Mouse (Mus musculus) cortical plate, adult 2 months (tissue): ENCODE data around the gene Kif1c. TPM values are rescaled to one million over a fixed set of nuclear protein-coding genes. Genes with fewer than 3 reads are reported as not detected.

ENCODE experiments used
- H3K27ac ChIP-seq: fragments of 200-500 bp; 2 replicates; pipeline ENCODE4 v1.5.1; 2012; ENCODE audit warnings: low read length, control low read depth, inconsistent platforms; ENCODE audit not compliant: insufficient read depth
- H3K4me1 ChIP-seq: fragments of 200-500 bp; 2 replicates; pipeline ENCODE4 v1.6.1; 2011; ENCODE audit warnings: low read length; ENCODE audit not compliant: control insufficient read depth, insufficient read depth
- H3K4me3 ChIP-seq: fragments of 200-500 bp; 2 replicates; pipeline ENCODE4 v1.5.1; 2011; ENCODE audit warnings: mild to moderate bottlenecking, low read length, control low read depth; ENCODE audit not compliant: insufficient read depth
- CTCF ChIP-seq: fragments of 200-500 bp; IDR thresholded peaks from 2 replicates; pipeline ENCODE4 v1.5.1; 2011; ENCODE audit warnings: mild to moderate bottlenecking, control low read depth, low read length; ENCODE audit not compliant: insufficient read depth; ENCODE audit errors: extremely low read depth
- POLR2A ChIP-seq: fragments of 200-500 bp; IDR thresholded peaks from 2 replicates; pipeline ENCODE4 v1.6.1; 2011; ENCODE audit warnings: mild to moderate bottlenecking, low read length, control low read depth; ENCODE audit not compliant: insufficient read depth; ENCODE audit errors: extremely low read depth
- polyA plus RNA-seq: library from polyadenylated mRNA; depleted of rRNA; stranded (reverse); fragments of >200 nt; gene quantifications from 2 replicates; pipeline ENCODE4 v1.2.3, GENCODE M21; 2012

Kif1c gene
- polyA plus RNA-seq, 1 experiment = 53.7 TPM

GRCm38 (mm10) chr11:70664741-70665140, 35.6 kb upstream of the Kif1c start:
- H3K4me3 ChIP-seq = no peak overlapping the region
- no peak overlapping the region for H3K27ac ChIP-seq
- no peaks in the 10 kb centered on the region for H3K4me1 ChIP-seq
- TF ChIP-seq CTCF (no peak), POLR2A (no peak)

- TF ChIP-seq POLR2A = no peak
- TF ChIP-seq CTCF = no peak
- Histone ChIP-seq H3K4me3 (no peak overlapping the region), H3K27ac (no peak overlapping the region), H3K4me1 (no peaks in the 10 kb centered on the region)
Observed at GRCm38 (mm10) chr11:70666687-70667086, 33.7 kb upstream of the Kif1c start.

- Histone ChIP-seq H3K4me1 (no peaks in the 10 kb centered on the region), H3K4me3 (peak overlapping the region; percentile 42; the same call in 1 of the 2 replicates), H3K27ac (no peak overlapping the region)
- no peak for TF ChIP-seq POLR2A
- no peak for TF ChIP-seq CTCF
Observed at GRCm38 (mm10) chr11:70667271-70668150, 32.8 kb upstream of the Kif1c start.

- TF ChIP-seq CTCF (no peak), POLR2A (no peak)
- H3K27ac ChIP-seq = no peak overlapping the region
- H3K4me3 ChIP-seq = peak overlapping the region; percentile 42
- H3K4me1 ChIP-seq = no peaks in the 10 kb centered on the region
Observed at GRCm38 (mm10) chr11:70668335-70668770, 32.0 kb upstream of the Kif1c start.

- Histone ChIP-seq H3K27ac (peak within 1 kb of the TSS; percentile 83), H3K4me3 (peak within 1 kb of the TSS; percentile 42), H3K4me1 (no peaks in the 10 kb centered on the region)
- peak; percentile 82 for TF ChIP-seq POLR2A
- TF ChIP-seq CTCF = no peak
Observed at GRCm38 (mm10) chr11:70668771-70669505, 31.4 kb upstream of the Kif1c start, which contains the start of gene Spag7. Gene Spag7, minus strand, starts transcription at chr11:70669416.

- no peaks in the 10 kb centered on the region for H3K4me1 ChIP-seq
- H3K27ac ChIP-seq = peak overlapping the region; percentile 83
- no peak for TF ChIP-seq POLR2A
- TF ChIP-seq CTCF = 0 out of 2 replicates have a peak, but pooled peaks have one; percentile 18
- H3K4me3 ChIP-seq = peak overlapping the region; percentile 42
Observed at GRCm38 (mm10) chr11:70669582-70670345, 30.6 kb upstream of the Kif1c start.

GRCm38 (mm10) chr11:70670483-70670882, 29.9 kb upstream of the Kif1c start:
- Histone ChIP-seq H3K4me3 (0 out of 2 replicates have a peak overlapping the region, but pooled peaks have one; percentile 42), H3K4me1 (no peaks in the 10 kb centered on the region), H3K27ac (0 out of 2 replicates have a peak overlapping the region, but pooled peaks have one; percentile 83)
- TF ChIP-seq POLR2A (no peak), CTCF (no peak)

- no peak for TF ChIP-seq POLR2A
- no peak for TF ChIP-seq CTCF
- no peaks in the 10 kb centered on the region for H3K4me1 ChIP-seq
- no peak overlapping the region for H3K27ac ChIP-seq
Observed at GRCm38 (mm10) chr11:70671333-70672047, 28.9 kb upstream of the Kif1c start.

More at GRCm38 (mm10) chr11:70671333-70672047, 28.9 kb upstream of the Kif1c start:
- no peak overlapping the region for H3K4me3 ChIP-seq
